Mouse (Mus musculus): ENCODE data around the gene Exoc2. TPM values are rescaled to one million over a fixed set of nuclear protein-coding genes. Genes with fewer than 3 reads are reported as not detected.

Exoc2 gene
- polyA plus RNA-seq, 1 experiment from 2014 or later: 46.2 TPM

DNA sequence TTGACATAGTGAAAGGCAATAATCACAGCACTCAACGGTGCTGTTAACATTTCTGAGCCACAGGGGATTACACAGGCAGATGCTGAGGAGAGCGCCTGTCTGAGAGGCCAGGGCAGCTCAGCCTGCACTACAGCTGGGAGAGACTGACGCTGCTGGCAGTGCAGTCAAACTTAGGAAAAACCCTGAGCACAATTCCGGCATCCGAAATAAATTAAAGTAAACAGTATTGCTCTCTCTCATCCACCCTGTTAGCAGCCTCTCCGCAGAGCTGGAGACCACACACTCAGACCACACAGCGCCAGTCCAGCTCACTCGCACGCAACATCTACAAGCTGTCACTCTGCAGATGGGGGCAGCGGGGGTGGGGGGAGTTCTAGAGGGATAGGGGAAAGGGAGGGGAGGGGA, 7.4 kb downstream of the Exoc2 start:
- peak; percentile 73 for ATAC-seq (ENCODE audit: low FRiP score, low read depth)
- Histone ChIP-seq H3K4me2 (replicated peaks) (peak overlapping the region; percentile 48), H3K27me3 (no peaks in the 10 kb centered on the region), H3K4me1 (peaks cover 11% of the 10 kb centered on the region), H3K4me3 (peak overlapping the region; percentile 21; the same call in 1 of the 2 replicates), H3K27ac (replicated peaks) (peak overlapping the region; percentile 30; the same call in 1 of the 2 replicates), H3K36me3 (no peaks in the 10 kb centered on the region), H3K9ac (replicated peaks) (no peak overlapping the region; the same call in 1 of the 2 replicates), H3K9me3 (no peaks in the 10 kb centered on the region)
- WGBS: 7% methylated on average over 10 of the region's 10 CpGs

DNA sequence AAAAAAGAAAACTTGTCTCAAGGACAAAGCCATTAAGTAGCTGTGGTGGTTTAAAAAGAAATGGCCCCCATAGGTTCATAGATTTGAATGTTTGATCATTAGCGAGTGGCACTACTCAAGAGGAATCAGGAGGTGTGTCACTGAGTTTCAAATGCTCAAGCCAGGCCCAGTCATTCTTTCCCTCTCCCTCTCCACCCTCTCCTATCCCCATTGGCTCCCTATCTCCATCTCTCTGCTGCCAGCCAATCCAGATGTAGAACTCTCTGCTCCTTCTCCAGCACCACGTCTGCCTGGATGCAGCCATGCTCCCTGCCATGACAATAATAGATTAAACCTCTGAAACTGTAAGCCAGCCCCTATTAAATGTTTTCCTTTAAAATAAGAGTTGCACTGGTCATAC, 12.0 kb downstream of the Exoc2 start:
- WGBS: 56% methylated on average over 2 of the region's 2 CpGs

DNA sequence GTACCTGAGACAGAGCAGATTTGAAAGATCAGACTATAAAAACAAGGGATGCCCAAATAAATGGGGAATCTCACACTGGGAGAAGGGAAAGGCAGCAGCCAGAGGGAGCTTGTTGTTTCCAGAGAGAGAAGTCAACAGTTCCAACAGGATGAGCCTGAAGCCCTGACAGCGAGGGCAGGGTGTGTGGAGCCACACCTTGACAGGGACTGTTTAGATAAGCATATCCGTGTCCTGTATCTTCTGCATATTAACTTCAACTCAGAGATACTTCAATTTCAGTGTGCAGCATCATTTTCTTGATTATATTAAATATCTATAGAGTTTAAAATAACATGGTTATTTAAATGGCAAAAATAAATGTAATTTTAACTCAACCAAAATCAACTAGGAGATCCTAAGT, 13.2 kb downstream of the Exoc2 start:
- H3K9ac ChIP-seq (replicated peaks): no peak overlapping the region
- WGBS: 92% methylated on average over 2 of the region's 2 CpGs
- H3K36me3 ChIP-seq: no peaks in the 10 kb centered on the region
- no peak overlapping the region for H3K4me2 ChIP-seq (replicated peaks)
- no peak for ATAC-seq (ENCODE audit: low FRiP score, low read depth)
- H3K9me3 ChIP-seq: no peaks in the 10 kb centered on the region
- no peak overlapping the region for H3K4me3 ChIP-seq
- peaks cover 8% of the 10 kb centered on the region; the same call in 1 of the 2 replicates for H3K4me1 ChIP-seq
- H3K27ac ChIP-seq (replicated peaks): no peak overlapping the region
- H3K27me3 ChIP-seq: no peaks in the 10 kb centered on the region

More for the DNA sequence above, 12.0 kb downstream of the Exoc2 start:
- no peaks in the 10 kb centered on the region for H3K27me3 ChIP-seq
- H3K4me2 ChIP-seq (replicated peaks): no peak overlapping the region
- no peak overlapping the region for H3K9ac ChIP-seq (replicated peaks)
- H3K4me3 ChIP-seq: no peak overlapping the region
- H3K27ac ChIP-seq (replicated peaks): no peak overlapping the region
- no peaks in the 10 kb centered on the region for H3K9me3 ChIP-seq
- no peaks in the 10 kb centered on the region for H3K36me3 ChIP-seq
- no peak for ATAC-seq (ENCODE audit: low FRiP score, low read depth)
- peaks cover 15% of the 10 kb centered on the region for H3K4me1 ChIP-seq

DNA sequence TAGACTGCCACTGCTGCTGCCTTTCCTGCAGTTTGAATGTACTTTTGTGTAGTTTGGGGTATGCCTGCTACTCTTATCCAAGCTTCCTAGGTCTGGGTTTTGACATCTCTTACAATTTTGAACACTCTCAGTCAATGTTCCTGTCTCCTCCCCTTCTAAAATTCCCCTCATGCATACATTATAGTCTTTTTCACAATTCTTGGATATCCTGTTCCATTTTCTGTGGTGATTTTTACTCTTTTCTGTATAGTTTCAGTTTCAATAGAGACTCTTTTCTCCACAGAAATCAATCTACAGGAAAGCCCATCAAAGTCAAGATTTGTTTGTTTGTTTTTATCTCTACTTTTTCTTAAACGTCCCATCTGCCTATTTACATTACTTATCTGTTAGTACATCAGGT, 20.3 kb downstream of the Exoc2 start:
- WGBS: 84% methylated on average over 1 of the region's 1 CpGs

DNA sequence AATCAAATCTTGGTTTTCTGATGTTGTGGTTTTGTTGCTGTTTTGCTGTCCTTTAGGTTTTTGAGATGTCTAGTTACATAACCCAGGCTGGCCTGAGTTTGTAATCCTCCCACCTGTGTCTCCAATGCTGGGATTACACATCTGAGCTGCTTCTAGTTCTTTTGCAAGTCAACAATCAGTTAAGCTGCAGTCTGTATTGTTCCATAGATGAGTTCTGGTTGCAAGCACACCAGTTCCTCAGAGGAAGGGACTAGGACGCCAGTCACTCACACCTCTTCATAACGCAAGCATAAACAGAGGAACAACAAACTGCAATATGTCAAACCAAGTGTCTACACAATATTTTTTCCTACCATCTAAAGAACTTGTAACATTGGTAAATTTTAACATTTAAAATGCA, 21.8 kb downstream of the Exoc2 start:
- H3K4me1 ChIP-seq: no peaks in the 10 kb centered on the region
- no peaks in the 10 kb centered on the region for H3K9me3 ChIP-seq
- H3K9ac ChIP-seq (replicated peaks): no peak overlapping the region
- no peak overlapping the region for H3K4me2 ChIP-seq (replicated peaks)
- H3K27me3 ChIP-seq: no peaks in the 10 kb centered on the region
- ATAC-seq (ENCODE audit: low FRiP score, low read depth): no peak
- peaks cover 4% of the 10 kb centered on the region; the same call in 1 of the 2 replicates for H3K36me3 ChIP-seq
- WGBS: 92% methylated on average over 2 of the region's 2 CpGs
- no peak overlapping the region for H3K27ac ChIP-seq (replicated peaks)
- H3K4me3 ChIP-seq: no peak overlapping the region

More for the DNA sequence above, 20.3 kb downstream of the Exoc2 start:
- Histone ChIP-seq H3K27me3 (no peaks in the 10 kb centered on the region), H3K4me1 (no peaks in the 10 kb centered on the region), H3K9me3 (no peaks in the 10 kb centered on the region), H3K9ac (replicated peaks) (no peak overlapping the region), H3K36me3 (no peaks in the 10 kb centered on the region), H3K4me2 (replicated peaks) (no peak overlapping the region), H3K4me3 (no peak overlapping the region), H3K27ac (replicated peaks) (no peak overlapping the region)
- no peak for ATAC-seq (ENCODE audit: low FRiP score, low read depth)

DNA sequence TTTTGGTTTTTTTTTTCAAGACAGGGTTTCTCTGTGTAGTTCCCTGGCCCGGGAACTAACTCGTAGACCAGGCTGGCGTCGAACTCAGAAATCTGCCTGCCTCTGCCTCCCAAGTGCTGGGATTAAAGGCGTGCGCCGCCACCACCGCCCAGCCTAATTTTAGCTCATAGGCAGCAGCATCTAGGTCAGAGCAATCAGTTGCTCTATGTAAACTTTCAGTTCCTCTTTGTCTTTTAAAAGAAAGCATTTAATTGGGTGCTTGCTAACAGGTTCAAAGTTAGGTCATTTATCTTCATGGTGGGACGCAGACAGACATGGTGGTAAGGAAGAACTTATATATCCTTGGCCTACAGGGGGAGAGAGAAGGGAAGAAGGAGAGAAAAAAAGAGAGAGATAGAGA, 24.7 kb downstream of the Exoc2 start:
- no peak for ATAC-seq (ENCODE audit: low FRiP score, low read depth)
- H3K4me2 ChIP-seq (replicated peaks): no peak overlapping the region
- H3K4me1 ChIP-seq: no peaks in the 10 kb centered on the region
- H3K36me3 ChIP-seq: peaks cover 4% of the 10 kb centered on the region; the same call in 1 of the 2 replicates
- 96% methylated on average over 9 of the region's 9 CpGs for WGBS
- no peak overlapping the region for H3K4me3 ChIP-seq
- H3K9me3 ChIP-seq: no peaks in the 10 kb centered on the region
- H3K27me3 ChIP-seq: no peaks in the 10 kb centered on the region
- H3K27ac ChIP-seq (replicated peaks): no peak overlapping the region
- H3K9ac ChIP-seq (replicated peaks): no peak overlapping the region

DNA sequence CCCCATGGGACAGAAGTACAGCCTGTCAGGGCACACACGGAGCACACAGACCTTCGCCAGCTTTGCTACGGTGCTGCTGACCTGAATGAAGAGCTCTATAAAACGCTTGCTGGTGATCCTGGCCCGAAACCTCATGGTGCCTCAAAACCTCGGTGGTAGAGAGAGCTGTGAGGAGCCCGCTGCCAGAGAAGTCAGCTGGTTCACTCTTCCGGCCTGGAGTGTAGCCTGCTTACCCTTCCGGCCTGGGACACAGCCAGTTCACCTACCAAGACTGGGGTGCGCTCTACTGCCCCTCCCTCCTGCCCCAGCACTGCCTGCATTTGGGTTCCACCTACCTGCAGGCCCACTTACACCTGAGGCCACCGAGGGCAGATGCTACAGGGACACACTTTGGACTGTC, 26.4 kb downstream of the Exoc2 start, which contains the start of gene Hus1b:
TSS of gene Hus1b (minus strand) at position 220 of the 400 bp plus-strand sequence.
- Histone ChIP-seq H3K4me1 (no peaks in the 10 kb centered on the region), H3K9me3 (no peaks in the 10 kb centered on the region), H3K4me3 (no peak within 1 kb of the TSS), H3K9ac (replicated peaks) (no peak within 1 kb of the TSS), H3K27me3 (no peaks in the 10 kb centered on the region), H3K4me2 (replicated peaks) (no peak within 1 kb of the TSS), H3K36me3 (peaks cover 4% of the 10 kb centered on the region; the same call in 1 of the 2 replicates), H3K27ac (replicated peaks) (no peak within 1 kb of the TSS)
- WGBS: 94% methylated on average over 11 of the region's 11 CpGs
- no peak for ATAC-seq (ENCODE audit: low FRiP score, low read depth)

DNA sequence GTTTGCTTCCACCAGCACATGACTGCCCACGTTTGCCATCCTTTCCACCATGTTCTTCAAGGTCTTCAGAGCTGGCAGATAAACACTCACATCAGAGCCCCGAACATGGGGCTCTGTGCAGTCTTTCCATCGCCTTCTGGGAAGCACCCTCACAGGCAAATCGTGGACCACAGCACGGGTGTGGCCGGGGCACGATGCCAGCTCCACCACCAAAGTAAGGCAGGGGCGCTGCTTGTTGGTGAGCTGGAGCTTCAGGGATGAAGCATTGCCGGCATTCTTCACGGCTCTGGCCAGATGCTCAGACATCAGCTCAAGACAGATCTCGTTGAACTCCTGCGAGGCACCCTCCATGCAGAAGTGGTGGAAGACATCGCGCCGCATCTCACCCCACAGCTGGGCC, 26.8 kb downstream of the Exoc2 start:
- Histone ChIP-seq H3K27ac (replicated peaks) (no peak overlapping the region), H3K4me1 (no peaks in the 10 kb centered on the region), H3K4me3 (no peak overlapping the region), H3K27me3 (no peaks in the 10 kb centered on the region), H3K36me3 (peaks cover 4% of the 10 kb centered on the region; the same call in 1 of the 2 replicates), H3K9ac (replicated peaks) (no peak overlapping the region), H3K9me3 (no peaks in the 10 kb centered on the region), H3K4me2 (replicated peaks) (no peak overlapping the region)
- ATAC-seq (ENCODE audit: low FRiP score, low read depth): no peak
- WGBS: 98% methylated on average over 15 of the region's 15 CpGs

DNA sequence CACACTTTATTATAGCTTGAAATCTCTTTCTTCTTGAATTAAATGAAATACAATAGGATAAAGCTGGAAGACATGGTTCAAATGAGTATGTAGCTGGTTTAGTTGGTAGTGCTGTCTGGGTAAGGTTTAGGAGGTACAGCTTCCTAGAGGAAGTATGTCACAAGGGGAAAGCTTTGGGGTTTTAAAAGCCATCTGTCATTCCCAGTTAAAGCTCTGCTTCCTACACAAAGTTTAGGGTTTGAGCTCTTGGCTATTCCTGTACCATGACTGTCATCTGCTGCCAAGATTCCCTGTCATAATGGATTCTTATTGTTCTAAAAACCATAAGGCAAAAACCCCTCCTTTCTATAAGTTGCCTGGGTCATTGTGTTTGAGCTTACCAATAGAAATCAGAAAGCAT, 28.1 kb downstream of the Exoc2 start:
- Histone ChIP-seq H3K27me3 (no peaks in the 10 kb centered on the region), H3K4me2 (replicated peaks) (no peak overlapping the region), H3K9me3 (no peaks in the 10 kb centered on the region), H3K36me3 (peaks cover 4% of the 10 kb centered on the region; the same call in 1 of the 2 replicates), H3K9ac (replicated peaks) (no peak overlapping the region), H3K4me1 (no peaks in the 10 kb centered on the region), H3K27ac (replicated peaks) (no peak overlapping the region), H3K4me3 (no peak overlapping the region)
- no peak for ATAC-seq (ENCODE audit: low FRiP score, low read depth)

DNA sequence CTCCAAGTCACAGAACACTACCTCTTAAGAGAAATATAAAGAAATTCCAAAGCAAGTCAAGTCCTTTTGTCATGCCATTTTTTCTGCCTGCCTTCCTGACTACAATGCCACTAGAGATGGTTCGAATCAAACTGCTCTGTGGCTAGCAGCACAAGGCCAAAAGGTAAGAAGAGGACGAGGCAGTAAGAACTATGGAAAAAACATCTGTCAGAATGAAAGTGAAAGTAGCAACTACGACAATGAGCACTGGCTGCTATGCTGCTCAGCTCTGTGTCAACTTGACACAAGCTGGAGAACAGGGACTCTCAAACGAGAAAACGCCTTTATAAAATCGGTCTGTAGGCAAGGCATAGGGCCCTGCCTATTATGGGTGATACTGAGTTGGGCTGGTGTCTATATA, 40.9 kb downstream of the Exoc2 start:
- Histone ChIP-seq H3K4me3 (no peak overlapping the region), H3K27ac (replicated peaks) (no peak overlapping the region), H3K9me3 (no peaks in the 10 kb centered on the region), H3K9ac (replicated peaks) (no peak overlapping the region), H3K36me3 (no peaks in the 10 kb centered on the region), H3K4me1 (no peaks in the 10 kb centered on the region), H3K4me2 (replicated peaks) (no peak overlapping the region), H3K27me3 (no peaks in the 10 kb centered on the region)
- 84% methylated on average over 6 of the region's 6 CpGs for WGBS
- no peak for ATAC-seq (ENCODE audit: low FRiP score, low read depth)

DNA sequence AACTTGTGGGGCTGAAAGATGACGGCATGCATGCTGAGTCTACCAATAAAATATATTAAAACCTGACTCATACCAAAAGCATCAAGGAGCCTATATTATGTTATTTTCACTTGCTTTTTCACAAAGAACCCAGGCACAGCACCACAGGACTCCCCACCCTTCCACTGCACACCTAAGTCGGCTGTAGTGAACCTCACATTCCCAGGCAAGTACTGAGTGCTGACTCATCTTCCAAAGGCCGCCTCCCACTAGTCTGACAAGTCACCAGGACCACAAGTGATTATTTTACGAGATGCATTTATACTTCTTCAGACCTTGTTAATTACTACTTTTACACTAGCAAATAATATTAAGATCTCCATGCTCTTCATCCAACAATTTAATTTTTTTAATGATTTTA, 42.3 kb downstream of the Exoc2 start:
- Histone ChIP-seq H3K4me3 (no peak overlapping the region), H3K9ac (replicated peaks) (no peak overlapping the region), H3K9me3 (no peaks in the 10 kb centered on the region), H3K27ac (replicated peaks) (no peak overlapping the region), H3K4me1 (no peaks in the 10 kb centered on the region), H3K36me3 (no peaks in the 10 kb centered on the region), H3K27me3 (no peaks in the 10 kb centered on the region), H3K4me2 (replicated peaks) (no peak overlapping the region)
- 85% methylated on average over 4 of the region's 4 CpGs for WGBS
- ATAC-seq (ENCODE audit: low FRiP score, low read depth): no peak

DNA sequence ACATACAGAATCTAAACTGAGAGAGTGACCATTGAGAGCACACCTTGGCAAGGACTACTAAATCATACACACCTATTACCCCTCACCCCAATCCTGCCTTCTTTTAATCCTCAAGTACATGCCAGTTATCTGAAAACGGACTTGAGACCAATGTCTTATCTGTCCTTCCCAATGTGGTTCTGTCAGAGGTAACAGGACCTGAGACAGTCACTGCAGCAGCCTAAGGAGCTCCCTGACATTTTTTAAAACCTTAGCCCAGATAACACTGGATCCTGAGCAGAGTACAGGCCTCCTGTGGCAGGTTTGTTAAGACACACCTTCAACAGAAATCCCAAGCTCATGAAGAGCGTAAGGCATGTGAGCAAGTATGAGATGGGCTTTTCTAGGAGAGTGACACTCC, 44.8 kb downstream of the Exoc2 start:
- no peak for ATAC-seq (ENCODE audit: low FRiP score, low read depth)
- Histone ChIP-seq H3K27ac (replicated peaks) (no peak overlapping the region), H3K27me3 (no peaks in the 10 kb centered on the region), H3K9ac (replicated peaks) (no peak overlapping the region), H3K4me2 (replicated peaks) (no peak overlapping the region), H3K9me3 (no peaks in the 10 kb centered on the region), H3K4me3 (no peak overlapping the region), H3K36me3 (0 out of 2 replicates have a peak, but pooled peaks cover 6% of the 10 kb centered on the region), H3K4me1 (no peaks in the 10 kb centered on the region)
- 90% methylated on average over 2 of the region's 2 CpGs for WGBS

DNA sequence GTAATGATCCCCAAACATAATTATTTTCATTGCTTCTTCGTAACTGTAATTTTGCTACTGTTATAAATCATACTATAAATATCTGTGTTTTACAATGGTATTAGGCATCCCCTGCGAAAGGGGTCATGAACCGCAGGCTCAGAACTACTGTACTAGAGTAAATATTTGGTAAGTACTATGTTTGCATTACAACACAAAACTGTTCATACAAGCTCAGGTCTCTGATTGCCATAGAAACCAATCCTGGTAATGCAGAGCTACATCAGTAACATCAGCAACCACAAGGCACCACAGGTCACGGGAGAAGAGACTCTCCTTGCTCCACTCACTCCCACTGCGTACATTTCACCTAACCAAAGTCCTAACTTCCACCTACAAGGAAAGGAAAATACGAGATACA, 49.6 kb downstream of the Exoc2 start:
- WGBS: 82% methylated on average over 6 of the region's 6 CpGs
- H3K27ac ChIP-seq (replicated peaks): no peak overlapping the region
- H3K4me2 ChIP-seq (replicated peaks): no peak overlapping the region
- no peaks in the 10 kb centered on the region for H3K9me3 ChIP-seq
- H3K4me1 ChIP-seq: no peaks in the 10 kb centered on the region
- H3K27me3 ChIP-seq: no peaks in the 10 kb centered on the region
- no peak overlapping the region for H3K4me3 ChIP-seq
- no peak overlapping the region for H3K9ac ChIP-seq (replicated peaks)
- no peak for ATAC-seq (ENCODE audit: low FRiP score, low read depth)
- H3K36me3 ChIP-seq: 0 out of 2 replicates have a peak, but pooled peaks cover 6% of the 10 kb centered on the region

All from midbrain, embryonic 12.5 days (tissue).